Mouse (Mus musculus): ENCODE results near the gene Zc3h12a.

DNA sequence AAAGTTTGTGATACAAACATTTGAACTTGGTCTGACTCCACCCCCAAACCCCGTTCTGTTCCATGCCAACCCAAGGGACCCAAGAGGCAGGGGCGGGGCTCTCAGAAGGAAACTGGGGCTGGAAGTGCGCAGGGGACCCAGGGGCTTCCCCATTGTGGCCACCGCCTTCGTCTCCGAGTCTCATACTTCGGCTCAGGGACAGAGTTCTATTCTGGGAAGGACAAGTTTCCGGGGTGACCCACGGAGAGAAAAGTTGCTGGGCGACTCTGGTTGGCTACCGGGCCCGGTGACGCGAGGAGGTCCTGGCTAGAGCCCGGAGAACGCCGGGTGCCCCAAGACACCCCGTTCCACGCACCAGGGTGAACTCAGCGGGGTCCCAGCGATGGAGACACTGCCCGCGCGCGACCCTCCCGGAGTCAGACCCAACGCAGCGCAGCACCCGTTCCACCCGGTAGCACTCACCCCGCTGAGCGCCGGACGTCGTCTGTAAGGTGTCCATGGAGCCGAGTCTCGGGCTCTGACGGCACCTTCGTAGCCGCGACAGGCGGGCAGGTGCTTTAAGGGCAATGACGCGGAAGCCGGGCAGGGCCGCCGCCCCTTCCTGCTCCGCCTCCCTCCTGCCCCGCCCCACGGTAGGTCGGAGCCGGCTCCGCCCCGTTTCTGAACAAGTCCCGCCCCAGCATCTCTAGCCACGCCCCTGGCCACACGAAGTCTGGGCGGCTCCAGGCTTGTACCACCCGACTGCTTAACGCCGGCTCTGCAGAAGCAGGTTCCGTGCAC lies at the start of gene Zc3h12a:
- TF ChIP-seq GATA1 (IDR thresholded peaks at IDR 0.05; ENCODE audit: low read length) (no peak), TAL1 (IDR thresholded peaks at IDR 0.05; ENCODE audit: low read length) (no peak)
